Mouse (Mus musculus) CH12.LX (cell line): ENCODE results near the gene Spaca9. TPM values are rescaled to one million over a fixed set of nuclear protein-coding genes. Genes with fewer than 3 reads are reported as not detected.

Experiments used
- DNase-seq: peaks from one replicate; pipeline ENCODE4 v3.0.0-alpha.2; 2013; ENCODE audit errors: extremely low read depth
- H3K27ac ChIP-seq: 2 replicates; pipeline ENCODE4 v1.5.1; 2012; ENCODE audit warnings: low read depth, mild to moderate bottlenecking, control low read depth, moderate library complexity; ENCODE audit not compliant: insufficient read depth
- H3K27me3 ChIP-seq: replicated peaks from 2 replicates; pipeline ENCODE3; 2012; ENCODE audit warnings: inconsistent platforms
- H3K36me3 ChIP-seq, 2 experiments: replicated peaks in 1 of 2; 2 replicates each; pipeline versions ENCODE3 to v1.6.1; 2012; ENCODE audit warnings: inconsistent platforms in 1 of 2, low read length in 1 of 2, mild to moderate bottlenecking in 1 of 2, mixed read lengths in 1 of 2, moderate library complexity in 1 of 2; ENCODE audit not compliant: control insufficient read depth in 1 of 2, insufficient read depth in 1 of 2
- H3K4me1 ChIP-seq, 2 experiments: 2 replicates each; pipeline ENCODE4 v1.6.1; 2012; ENCODE audit warnings: inconsistent platforms in 1 of 2, moderate library complexity in 1 of 2; ENCODE audit not compliant: insufficient read depth in 2 of 2, control insufficient read depth in 1 of 2
- H3K4me2 ChIP-seq: 2 replicates; pipeline ENCODE4 v1.6.1; 2012; ENCODE audit warnings: low read depth, mild to moderate bottlenecking, control low read depth; ENCODE audit not compliant: poor library complexity, insufficient read depth, severe bottlenecking
- H3K4me3 ChIP-seq, 3 experiments: fragments of 150-350 bp in 1 of 3; sonication (generic) in 1 of 3; replicated peaks in 1 of 3; 2 replicates each; pipeline versions ENCODE3 to v1.5.1; 2011 to 2012; ENCODE audit warnings: low read depth in 2 of 3, low read length in 2 of 3, mild to moderate bottlenecking in 2 of 3, moderate library complexity in 2 of 3, control low read depth in 1 of 3, improper control_type of control experiment in 1 of 3, inconsistent platforms in 1 of 3, mixed read lengths in 1 of 3; ENCODE audit not compliant: poor library complexity in 1 of 3
- H3K79me2 ChIP-seq: replicated peaks from 2 replicates; pipeline ENCODE4 v1.6.1; 2012; ENCODE audit warnings: mild to moderate bottlenecking, moderate library complexity; ENCODE audit not compliant: control insufficient read depth, poor library complexity, insufficient read depth, severe bottlenecking; ENCODE audit errors: extremely low read depth
- H3K9ac ChIP-seq: 2 replicates; pipeline ENCODE4 v1.6.1; 2012; ENCODE audit warnings: low read depth, mild to moderate bottlenecking, control low read depth, moderate library complexity; ENCODE audit not compliant: insufficient read depth
- H3K9me3 ChIP-seq: replicated peaks from 2 replicates; pipeline ENCODE3; 2012; ENCODE audit warnings: low read length, inconsistent platforms, mixed read lengths
- BHLHE40 ChIP-seq: IDR thresholded peaks from 2 replicates; pipeline ENCODE4 v1.6.1; 2011; ENCODE audit warnings: mild to moderate bottlenecking, low read depth, low read length, improper control_type of control experiment
- CHD2 ChIP-seq: IDR thresholded peaks from 2 replicates; pipeline ENCODE4 v1.6.1; 2011; ENCODE audit warnings: low read length, improper control_type of control experiment
- E2F4 ChIP-seq: IDR thresholded peaks from 2 replicates; pipeline ENCODE4 v1.6.1; 2011; ENCODE audit warnings: low read depth, low read length, improper control_type of control experiment; ENCODE audit not compliant: insufficient replicate concordance
- ELF1 ChIP-seq: IDR thresholded peaks from 2 replicates; pipeline ENCODE4 v1.6.1; 2014; ENCODE audit warnings: low read depth, mild to moderate bottlenecking, inconsistent platforms, low read length, improper control_type of control experiment
- MAX ChIP-seq: IDR thresholded peaks from 2 replicates; pipeline ENCODE4 v1.6.1; 2011; ENCODE audit warnings: low read length, improper control_type of control experiment
- MXI1 ChIP-seq: IDR thresholded peaks from 2 replicates; pipeline ENCODE4 v1.6.1; 2011; ENCODE audit warnings: mild to moderate bottlenecking, low read depth, low read length, improper control_type of control experiment
- NRF1 ChIP-seq: IDR thresholded peaks from 2 replicates; pipeline ENCODE4 v1.6.1; 2014; ENCODE audit warnings: low read depth, mild to moderate bottlenecking, inconsistent platforms, low read length, improper control_type of control experiment, moderate library complexity
- POLR2AphosphoS2 ChIP-seq: IDR thresholded peaks from 2 replicates; pipeline ENCODE4 v1.6.1; 2011; ENCODE audit warnings: low read depth, low read length, improper control_type of control experiment
- RAD21 ChIP-seq: IDR thresholded peaks from 2 replicates; pipeline ENCODE4 v1.6.1; 2011; ENCODE audit warnings: low read depth, mild to moderate bottlenecking, low read length, improper control_type of control experiment, moderate library complexity
- SIN3A ChIP-seq: IDR thresholded peaks from 2 replicates; pipeline ENCODE4 v1.6.1; 2012; ENCODE audit warnings: low read length, improper control_type of control experiment, inconsistent platforms
- SMC3 ChIP-seq: IDR thresholded peaks from 2 replicates; pipeline ENCODE4 v1.6.1; 2011; ENCODE audit warnings: low read depth, low read length, improper control_type of control experiment
- ZC3H11A ChIP-seq: IDR thresholded peaks from 2 replicates; pipeline ENCODE4 v1.6.1; 2012; ENCODE audit warnings: low read depth, mild to moderate bottlenecking, inconsistent platforms, low read length, improper control_type of control experiment
- ZKSCAN1 ChIP-seq: IDR thresholded peaks from 2 replicates; pipeline ENCODE4 v1.6.1; 2012; ENCODE audit warnings: low read depth, inconsistent platforms, low read length, improper control_type of control experiment, borderline replicate concordance
- ZNF384 ChIP-seq: IDR thresholded peaks from 2 replicates; pipeline ENCODE4 v1.6.1; 2012; ENCODE audit warnings: low read depth, low read length, improper control_type of control experiment, inconsistent platforms
- dilution Hi-C: fragments of 300-500 bp; cut with MboI; formaldehyde crosslinking; loops from 2 replicates; pipeline ENCODE4 v1.14.3; 2020; ENCODE audit warnings: low sequenced_read_pairs; ENCODE audit not compliant: extremely low pct_unique_long_range_greater_than_20kb, extremely low pct_ligation_motif_present
- in situ Hi-C: fragments of 300-500 bp; cut with MboI; formaldehyde crosslinking; loops from 3 replicates; pipeline ENCODE4 v1.14.3; 2019; ENCODE audit warnings: low sequenced_read_pairs, low pct_ligation_motif_present, low pct_unique_long_range_greater_than_20kb, mixed read lengths
- polyA plus RNA-seq: library from polyadenylated mRNA; unstranded; fragments of >175 nt; gene quantifications from 2 replicates; pipeline ENCODE4 v1.2.1, GENCODE M21; 2012; ENCODE audit warnings: low read depth; ENCODE audit not compliant: insufficient read length
- total RNA-seq, 2 experiments: library from RNA; depleted of rRNA; stranded (reverse); fragments of 300-350 nt in 1 of 2; fragments of >200 nt in 1 of 2; gene quantifications; 2 replicates each; pipeline ENCODE4 v1.2.3; 2012 to 2014

Gene Spaca9
- total and polyA plus RNA-seq, 3 experiments: 9.2 to 13.1 (median 9.8) TPM

DNA sequence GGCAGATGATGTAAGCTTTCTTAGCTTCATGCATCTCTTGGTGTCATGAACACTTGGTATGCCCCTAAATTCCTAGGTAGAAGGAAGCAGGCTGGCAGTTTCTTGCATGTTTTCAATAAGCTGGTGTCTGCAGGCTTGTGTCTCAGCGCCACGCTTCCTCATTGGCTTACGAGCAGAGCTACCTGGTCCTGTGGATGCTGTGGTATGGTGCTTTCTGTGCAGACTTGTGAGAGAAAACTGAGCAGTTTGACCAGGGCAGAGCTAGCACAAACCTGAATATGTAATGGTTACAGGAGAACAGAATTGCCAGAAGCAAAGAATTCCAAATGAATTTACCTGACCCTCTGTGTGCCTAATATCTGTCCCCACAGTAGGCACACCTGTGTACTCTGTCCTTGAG, 56.4 kb downstream of the Spaca9 start:
- TF ChIP-seq RAD21 (no peak), SIN3A (no peak), ZNF384 (no peak), MAX (no peak), SMC3 (no peak), MXI1 (no peak), ZKSCAN1 (no peak), POLR2AphosphoS2 (no peak), CHD2 (no peak), ZC3H11A (no peak), E2F4 (no peak), ELF1 (no peak), NRF1 (no peak), BHLHE40 (no peak)
- Histone ChIP-seq H3K4me1 (peaks cover 3 to 32% of the 10 kb centered on the region in 2 experiments; a peak in 3 of 4 replicates), H3K4me2 (0 out of 2 replicates have a peak overlapping the region, but pooled peaks have one; percentile 43), H3K36me3 (peaks cover 0 to 3% of the 10 kb centered on the region in 2 experiments), H3K79me2 (peaks cover 24% of the 10 kb centered on the region), H3K9ac (no peak overlapping the region), H3K9me3 (no peaks in the 10 kb centered on the region), H3K27ac (no peak overlapping the region), H3K4me3 (peak overlapping the region in 1 of 3 experiments; percentile 6), H3K27me3 (no peaks in the 10 kb centered on the region)
- DNase-seq: no peak
- dilution Hi-C loops (no loop called here), in situ Hi-C loops (no loop called here)

Other genes starting within 250 kb of the Spaca9 start
- gene 1700007K13Rik, start 233.4 kb downstream of the Spaca9 start, total RNA-seq (2012; rRNA removed): 0.98 and 1.6 TPM in 2 replicates
- gene 1700007K13Rik, start 233.4 kb downstream of the Spaca9 start, total RNA-seq (2014; rRNA removed): 0.74 TPM in 2 replicates
- gene 1700007K13Rik, start 233.4 kb downstream of the Spaca9 start, polyA plus RNA-seq: 1.3 TPM in 1 of 2 replicates, not detected in the other
- gene Mrps2, start 231.7 kb downstream of the Spaca9 start, total RNA-seq (2012; rRNA removed): 21.3 and 28.7 TPM in 2 replicates
- 45.5 and 46.6 TPM in 2 replicates for gene Mrps2, start 231.7 kb downstream of the Spaca9 start, total RNA-seq (2014; rRNA removed)
- gene Mrps2, start 231.7 kb downstream of the Spaca9 start, polyA plus RNA-seq: 73.3 and 78.5 TPM in 2 replicates
- gene Gbgt1, start 202.8 kb downstream of the Spaca9 start, total RNA-seq (2012; rRNA removed): not detected in 2 replicates
- not detected in 2 replicates for gene Gbgt1, start 202.8 kb downstream of the Spaca9 start, total RNA-seq (2014; rRNA removed)
- not detected in 2 replicates for gene Gbgt1, start 202.8 kb downstream of the Spaca9 start, polyA plus RNA-seq
- not detected in 2 replicates for gene Gm10134, start 193.6 kb downstream of the Spaca9 start, total RNA-seq (2012; rRNA removed)
- not detected in 2 replicates for gene Gm10134, start 193.6 kb downstream of the Spaca9 start, total RNA-seq (2014; rRNA removed)
- not detected in 2 replicates for gene Gm10134, start 193.6 kb downstream of the Spaca9 start, polyA plus RNA-seq
- 11.0 and 11.4 TPM in 2 replicates for gene Ralgds, start 186.6 kb downstream of the Spaca9 start, total RNA-seq (2012; rRNA removed)
- gene Ralgds, start 186.6 kb downstream of the Spaca9 start, total RNA-seq (2014; rRNA removed): 4.1 and 4.8 TPM in 2 replicates
- gene Ralgds, start 186.6 kb downstream of the Spaca9 start, polyA plus RNA-seq: 6.6 and 7.4 TPM in 2 replicates
- not detected in 2 replicates for gene Cel, start 136.3 kb downstream of the Spaca9 start, total RNA-seq (2012; rRNA removed)
- gene Cel, start 136.3 kb downstream of the Spaca9 start, total RNA-seq (2014; rRNA removed): not detected in 2 replicates
- gene Cel, start 136.3 kb downstream of the Spaca9 start, polyA plus RNA-seq: not detected in 2 replicates
- 12.5 and 15.1 TPM in 2 replicates for gene Gtf3c5, start 116.0 kb downstream of the Spaca9 start, total RNA-seq (2012; rRNA removed)
- 8.4 and 8.6 TPM in 2 replicates for gene Gtf3c5, start 116.0 kb downstream of the Spaca9 start, total RNA-seq (2014; rRNA removed)
- 27.4 and 30.7 TPM in 2 replicates for gene Gtf3c5, start 116.0 kb downstream of the Spaca9 start, polyA plus RNA-seq
- 0.17 TPM in 1 of 2 replicates, not detected in the other for gene Gfi1b, start 77.7 kb downstream of the Spaca9 start, total RNA-seq (2012; rRNA removed)
- 0.27 and 0.87 TPM in 2 replicates for gene Gfi1b, start 77.7 kb downstream of the Spaca9 start, total RNA-seq (2014; rRNA removed)
- gene Gfi1b, start 77.7 kb downstream of the Spaca9 start, polyA plus RNA-seq: 0.19 TPM in 1 of 2 replicates, not detected in the other
- 8.7 and 9.5 TPM in 2 replicates for gene Tsc1, start 58.5 kb downstream of the Spaca9 start, total RNA-seq (2012; rRNA removed)
- 7.6 and 8.1 TPM in 2 replicates for gene Tsc1, start 58.5 kb downstream of the Spaca9 start, total RNA-seq (2014; rRNA removed)
- gene Tsc1, start 58.5 kb downstream of the Spaca9 start, polyA plus RNA-seq: 12.2 and 13.4 TPM in 2 replicates
- gene Ak8, start 437 bp upstream of the Spaca9 start, total RNA-seq (2012; rRNA removed): 0.55 and 0.84 TPM in 2 replicates
- gene Ak8, start 437 bp upstream of the Spaca9 start, total RNA-seq (2014; rRNA removed): 0.58 and 1.1 TPM in 2 replicates
- 4.9 and 5.3 TPM in 2 replicates for gene Ak8, start 437 bp upstream of the Spaca9 start, polyA plus RNA-seq
- gene Gtf3c4, start 140.6 kb upstream of the Spaca9 start, total RNA-seq (2012; rRNA removed): 17.4 and 20.0 TPM in 2 replicates
- 10.8 and 13.2 TPM in 2 replicates for gene Gtf3c4, start 140.6 kb upstream of the Spaca9 start, total RNA-seq (2014; rRNA removed)
- 15.3 and 16.1 TPM in 2 replicates for gene Gtf3c4, start 140.6 kb upstream of the Spaca9 start, polyA plus RNA-seq
- gene Ddx31, start 140.7 kb upstream of the Spaca9 start, total RNA-seq (2012; rRNA removed): 15.9 and 23.4 TPM in 2 replicates
- 26.8 and 28.8 TPM in 2 replicates for gene Ddx31, start 140.7 kb upstream of the Spaca9 start, total RNA-seq (2014; rRNA removed)
- gene Ddx31, start 140.7 kb upstream of the Spaca9 start, polyA plus RNA-seq: 18.1 and 18.8 TPM in 2 replicates
- gene Barhl1, start 216.9 kb upstream of the Spaca9 start, total RNA-seq (2012; rRNA removed): 0.04 TPM in 1 of 2 replicates, not detected in the other
- gene Barhl1, start 216.9 kb upstream of the Spaca9 start, total RNA-seq (2014; rRNA removed): 0.11 TPM in 1 of 2 replicates, not detected in the other
- gene Barhl1, start 216.9 kb upstream of the Spaca9 start, polyA plus RNA-seq: 0.19 and 0.24 TPM in 2 replicates